Mouse (Mus musculus) spleen, embryonic (tissue): ENCODE results near the gene Bckdha.

Experiments
- CTCF ChIA-PET: fragments of 350-600 bp; sonication (Branson Sonifier 250); formaldehyde crosslinking; loops from one replicate; lab custom pipeline; 2022; lab: Charles Lee

Gene Bckdha

DNA sequence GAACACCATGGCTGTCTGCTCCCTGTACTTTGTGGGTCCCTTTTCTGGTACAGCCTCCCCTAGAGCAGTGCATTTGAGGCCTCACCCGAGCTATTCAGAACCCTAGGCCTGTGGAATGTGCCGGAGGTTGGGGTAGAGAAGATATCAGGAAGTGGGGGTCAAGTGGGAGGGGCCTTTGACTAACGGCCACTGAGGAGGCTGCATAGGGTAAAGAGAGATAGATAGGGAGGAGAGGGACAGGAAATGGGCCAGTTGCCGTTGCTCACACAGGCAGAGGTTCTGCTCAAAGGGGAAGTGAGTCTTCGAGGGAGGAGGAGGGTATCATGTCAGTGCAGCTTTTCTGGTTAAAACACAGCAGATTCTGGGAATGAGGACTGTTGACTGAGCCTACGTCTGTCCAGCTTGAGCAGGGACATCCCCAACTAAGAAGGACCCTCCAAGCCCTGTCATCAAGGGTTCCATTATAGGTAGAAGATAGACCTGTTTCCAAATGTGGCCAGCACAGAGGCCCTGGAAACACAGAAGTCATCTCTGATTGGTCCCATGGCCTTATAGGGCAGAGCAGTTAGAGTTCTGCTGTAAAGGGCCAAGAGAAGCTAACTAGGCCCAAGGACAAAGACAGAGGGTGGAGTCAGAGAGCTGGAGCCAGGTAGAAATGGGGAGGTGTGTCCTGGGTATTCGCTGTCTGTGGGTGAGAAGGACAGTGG is 24.8 kb upstream of the Bckdha start:
- CTCF ChIA-PET: interaction anchor here (0.6 kb wide), 1 partner anchor 288 kb away, joined by 4 read pairs; no protein-coding TSS in a partner anchor

DNA sequence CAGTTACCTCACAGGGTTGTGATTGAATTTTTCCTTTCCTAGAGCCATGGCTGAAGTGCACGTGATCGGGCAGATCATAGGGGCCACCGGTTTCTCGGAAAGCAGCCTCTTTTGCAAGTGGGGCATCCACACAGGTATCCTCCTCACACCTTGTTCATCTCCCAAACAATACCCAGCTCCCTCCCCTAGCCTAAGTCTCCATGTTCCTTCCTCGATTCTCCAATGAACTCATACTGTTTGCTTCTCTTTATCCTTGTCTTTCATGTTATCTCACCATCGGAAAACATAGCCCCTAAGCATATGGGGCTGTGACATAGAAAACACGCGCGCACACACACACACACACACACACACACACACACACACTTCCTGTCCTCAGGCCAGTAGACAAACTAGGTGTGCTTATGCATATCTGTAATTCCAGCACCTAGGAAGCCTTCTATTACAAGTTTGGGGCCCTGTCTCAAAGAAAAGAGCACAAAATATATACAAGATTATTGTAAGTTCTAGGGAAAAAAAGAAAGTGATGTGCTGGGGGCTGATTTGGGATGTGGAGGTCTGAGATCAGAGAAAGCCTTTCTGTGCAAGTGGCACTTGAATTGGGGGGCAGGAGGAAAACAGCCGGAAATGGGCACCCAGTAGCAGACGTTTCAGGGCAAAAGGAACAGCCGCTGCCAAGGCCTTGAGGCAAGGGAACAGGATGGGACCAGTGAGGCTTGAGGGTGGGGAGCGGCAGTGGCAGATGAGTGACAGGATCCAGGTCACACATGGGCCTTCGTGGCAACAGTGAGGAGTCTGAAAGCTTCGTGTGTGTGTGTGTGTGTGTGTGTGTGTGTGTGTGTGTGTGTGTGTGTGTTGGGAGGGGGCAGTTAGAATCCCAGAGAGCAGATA is 22.8 kb upstream of the Bckdha start:
- CTCF ChIA-PET: interaction anchor here (0.7 to 0.9 kb wide), 3 partner anchors 13 to 1296 kb away, joined by 3 read pairs; no protein-coding TSS in a partner anchor

DNA sequence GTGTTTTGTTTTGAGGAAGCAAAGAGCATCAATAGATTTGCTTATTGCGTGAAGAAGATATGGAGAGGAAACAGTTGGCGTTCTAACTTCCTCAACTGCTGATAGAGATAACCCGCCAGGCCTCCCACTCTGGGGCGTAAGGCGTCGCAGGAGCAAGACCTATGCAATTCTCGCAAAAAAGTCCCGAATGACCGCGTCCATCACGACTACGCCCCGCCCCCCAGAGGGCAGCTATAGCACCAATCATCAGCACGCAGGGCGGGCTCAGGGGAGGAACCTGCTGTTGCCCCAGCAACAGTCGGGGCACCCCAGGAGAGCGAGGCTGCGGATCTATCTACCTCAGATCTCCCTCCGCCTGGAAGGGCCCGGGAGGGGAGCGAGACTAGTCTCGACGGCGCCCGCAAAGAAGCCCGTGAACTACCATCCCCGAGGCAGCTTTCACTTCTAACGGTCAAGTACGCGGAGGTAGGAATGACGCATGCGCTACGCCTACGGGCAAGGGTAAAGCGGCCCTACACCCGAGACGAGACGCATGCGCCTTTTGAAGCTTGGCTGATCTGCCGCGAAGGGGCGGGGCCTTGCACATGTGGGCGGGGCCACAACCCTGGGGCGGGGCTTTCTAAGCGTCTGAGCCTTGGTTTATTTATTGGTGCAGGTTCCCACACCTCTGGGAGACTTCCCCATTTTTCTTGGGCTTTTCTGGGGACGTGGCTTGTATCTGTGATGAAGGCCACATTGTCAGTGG is 21.9 kb upstream of the Bckdha start, which contains the start of gene B9d2:
Gene B9d2, plus strand, starts transcription at position 267 of the 745 bp plus-strand sequence.
- CTCF ChIA-PET: interaction anchor here (0.7 kb wide), 1 partner anchor 1295 kb away, joined by 3 read pairs; no protein-coding TSS in a partner anchor

DNA sequence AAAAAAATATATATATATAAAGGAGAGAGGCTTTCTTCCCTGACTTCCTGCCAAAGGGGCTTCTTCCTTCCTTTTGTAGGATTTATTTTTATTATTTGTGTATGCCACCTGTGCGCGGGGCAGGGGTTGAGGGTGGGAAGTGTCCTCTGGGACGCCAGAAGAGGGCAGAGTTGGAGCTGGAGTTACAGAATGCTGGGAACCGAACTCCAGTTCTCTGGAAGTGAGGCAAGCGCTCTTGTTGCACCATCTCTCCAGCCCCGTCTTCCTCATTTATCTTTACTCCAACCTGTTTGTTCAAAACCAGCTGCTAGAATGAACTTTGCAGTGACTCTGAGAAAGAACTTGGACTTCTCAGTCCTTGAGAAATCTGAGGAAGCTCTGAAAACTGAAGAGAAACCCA is 21.2 kb upstream of the Bckdha start:
- CTCF ChIA-PET: interaction anchor here (0.6 kb wide), 1 partner anchor 25 kb away, joined by 3 read pairs; no protein-coding TSS in a partner anchor

DNA sequence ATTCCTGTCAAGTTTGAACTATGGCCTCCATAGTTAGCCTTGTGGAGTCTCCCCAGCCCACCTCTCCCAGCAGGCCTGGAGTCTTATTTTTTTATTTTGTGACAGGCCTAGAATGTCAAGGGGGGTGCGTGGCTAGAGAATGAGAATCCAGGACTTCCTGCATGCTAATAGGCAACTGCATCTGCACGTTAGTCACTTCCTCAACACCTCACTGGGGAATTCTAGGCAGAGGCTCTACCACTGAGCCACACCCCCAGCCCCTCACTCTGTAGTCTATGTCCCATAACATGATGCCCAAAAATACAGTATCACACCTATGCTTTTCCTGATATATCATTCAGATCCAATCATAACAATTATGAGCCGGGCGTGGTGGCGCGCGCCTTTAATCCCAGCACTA is 18.2 kb upstream of the Bckdha start:
- CTCF ChIA-PET: no interaction called here

DNA sequence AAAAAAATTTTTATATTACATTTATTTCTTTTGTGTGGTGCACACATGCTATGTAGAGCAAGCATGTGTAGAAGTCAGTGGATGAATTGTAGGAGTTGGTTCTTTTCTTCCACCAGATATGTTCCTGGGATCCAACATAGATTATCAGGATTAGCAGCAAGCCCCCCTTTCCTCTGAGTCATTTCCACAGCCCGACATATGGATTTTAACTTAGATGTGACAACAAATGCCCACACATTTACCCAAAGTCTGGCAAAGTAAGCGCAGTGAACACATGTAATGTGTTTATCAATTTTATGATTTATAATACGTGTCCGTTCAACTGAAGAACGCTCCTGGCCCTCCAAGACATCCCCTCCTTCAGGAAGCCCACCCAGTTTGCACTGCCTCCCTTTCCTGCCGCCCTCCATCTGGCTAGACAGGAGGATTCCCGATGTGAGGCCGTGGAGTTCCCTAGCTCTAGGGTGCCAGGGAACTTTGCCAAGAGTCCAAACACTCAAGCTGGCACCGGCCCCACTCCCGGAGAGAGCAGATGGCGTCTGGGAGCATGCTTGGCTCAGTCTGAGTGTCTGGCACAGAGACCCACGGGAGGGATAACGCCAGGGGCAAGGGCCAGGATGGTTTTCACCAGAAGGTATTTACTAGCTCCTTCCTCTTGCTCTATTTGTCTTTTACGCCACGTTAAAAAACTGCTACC is 17.5 kb upstream of the Bckdha start:
- CTCF ChIA-PET: interaction anchor here (0.5 kb wide), 1 partner anchor 1549 kb away, joined by 3 read pairs; no protein-coding TSS in a partner anchor

DNA sequence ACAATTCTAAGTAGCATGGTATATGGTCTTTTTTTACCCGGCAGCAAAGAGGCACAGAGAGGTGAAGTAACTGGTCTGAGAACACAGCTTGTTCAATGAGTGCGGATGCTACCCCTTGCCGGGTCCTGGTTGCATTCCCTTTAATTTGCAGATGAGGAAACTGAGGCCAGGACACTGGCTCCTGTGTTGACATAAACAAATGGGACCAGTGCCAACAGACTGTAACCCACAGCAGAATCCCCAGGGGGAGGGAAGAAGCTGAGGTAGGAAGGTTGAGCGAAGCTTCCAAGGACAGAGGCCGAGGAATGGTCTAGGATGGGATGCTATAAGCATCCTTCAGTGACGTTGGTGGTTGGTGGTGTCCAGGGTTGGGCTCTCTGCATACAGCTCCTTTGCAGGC is 16.6 kb upstream of the Bckdha start:
- CTCF ChIA-PET: interaction anchor here (0.5 kb wide), 1 partner anchor 1550 kb away, joined by 3 read pairs; no protein-coding TSS in a partner anchor

DNA sequence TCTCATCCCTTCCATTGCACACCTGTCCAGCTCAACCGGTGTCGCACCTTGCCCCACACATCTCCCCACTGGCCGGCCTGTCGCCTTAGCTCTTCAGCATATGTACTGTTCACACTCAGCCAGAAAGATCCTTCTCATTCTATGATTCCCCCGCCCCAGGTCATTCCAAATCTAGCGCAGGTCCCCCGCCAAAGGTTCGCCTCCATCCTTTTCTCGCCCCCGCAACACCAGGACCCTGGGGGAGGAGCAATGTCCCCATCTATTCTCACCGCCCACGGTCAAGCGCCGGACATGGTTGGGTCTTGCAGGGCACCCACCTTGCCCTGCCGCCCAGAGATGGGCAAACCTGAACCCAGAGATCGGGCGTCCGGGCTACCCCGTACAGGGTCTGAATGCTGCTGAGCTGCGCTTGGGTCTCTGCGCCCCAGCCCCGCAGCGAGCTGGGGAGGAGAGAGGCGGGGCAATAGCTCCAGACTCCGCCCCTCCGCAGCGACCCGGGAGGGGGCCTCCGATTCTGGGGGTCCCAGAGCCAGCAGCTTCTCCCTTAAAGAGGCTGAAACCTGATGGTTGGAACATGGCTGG is 16.0 kb upstream of the Bckdha start, which contains the start of gene Tmem91:
Gene Tmem91, minus strand, starts transcription at position 448 of the 582 bp plus-strand sequence.
- CTCF ChIA-PET: no interaction called here

DNA sequence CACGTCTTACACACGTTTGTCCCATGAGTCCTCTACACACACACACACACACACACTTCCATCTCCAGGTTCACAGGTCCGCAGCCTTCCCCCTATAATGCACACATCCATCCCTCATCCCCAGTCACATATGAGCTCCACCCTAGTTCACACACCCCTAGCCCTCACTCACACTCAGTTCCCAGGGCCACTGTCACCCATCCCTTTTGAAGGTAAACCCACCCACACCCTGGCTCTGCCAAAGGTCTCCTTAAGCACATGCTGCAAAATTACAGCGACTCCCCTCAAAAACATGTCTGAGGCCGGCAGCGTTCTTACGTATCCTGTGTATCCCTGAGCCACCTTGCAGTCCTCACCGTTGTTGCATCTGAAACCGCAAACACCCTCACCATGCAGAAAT is 15.5 kb upstream of the Bckdha start:
- CTCF ChIA-PET: no interaction called here

DNA sequence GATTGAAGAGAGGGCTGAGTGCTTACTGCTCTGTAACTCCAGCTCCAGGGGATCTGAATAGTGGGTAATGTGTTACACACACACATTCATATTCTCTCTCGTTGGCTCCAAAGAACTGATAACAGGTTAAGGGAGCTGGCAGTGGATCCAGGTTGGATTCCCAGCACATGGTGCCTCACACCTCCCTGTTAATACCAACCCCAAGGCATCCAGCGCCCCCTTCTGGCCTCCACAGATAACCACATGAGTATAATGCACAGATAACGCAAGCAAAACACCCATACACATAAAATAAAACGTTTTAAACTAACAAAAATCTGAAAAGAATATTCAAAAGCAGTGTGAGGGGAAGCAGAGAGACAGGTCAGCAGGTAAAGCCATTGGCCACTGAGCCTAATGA is 13.7 kb upstream of the Bckdha start:
- CTCF ChIA-PET: no interaction called here

DNA sequence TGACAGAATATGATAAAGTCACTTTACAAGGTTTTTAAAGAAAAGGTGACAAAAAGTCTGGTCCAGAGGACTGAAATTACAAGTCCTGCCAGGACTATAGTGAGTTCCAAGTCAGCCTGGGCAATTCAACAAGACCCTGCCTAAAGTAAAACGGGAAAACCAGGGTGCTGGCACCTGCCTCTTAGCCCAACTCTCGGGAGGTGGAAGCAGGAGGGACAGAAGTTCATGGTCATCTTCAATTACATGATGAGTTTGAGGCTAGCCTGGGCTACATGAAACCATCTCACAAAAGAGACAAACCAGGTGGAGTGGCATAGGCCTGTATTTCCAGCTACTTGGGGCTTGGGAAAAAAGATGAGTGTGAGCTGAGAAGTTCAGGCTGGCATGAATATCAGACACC is 12.9 kb upstream of the Bckdha start:
- CTCF ChIA-PET: no interaction called here

DNA sequence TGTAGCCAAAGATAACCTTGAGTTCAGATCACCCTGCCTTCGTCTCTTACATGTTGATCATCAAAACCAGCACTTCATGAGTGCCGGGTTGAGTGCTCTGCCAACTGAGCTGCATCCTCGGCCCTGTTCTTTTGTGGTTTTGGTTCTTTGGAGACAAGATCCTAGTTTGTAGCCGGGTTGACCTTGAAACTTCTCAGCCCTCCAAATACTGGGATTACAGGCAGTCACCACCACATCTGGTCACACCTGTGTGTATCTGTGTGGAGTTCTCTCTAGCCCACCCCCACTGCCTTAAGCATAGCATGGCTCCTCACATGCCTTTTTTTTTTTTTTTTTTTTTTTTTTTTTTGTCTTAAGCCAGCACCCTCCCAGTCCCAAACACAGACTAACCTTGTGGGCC is 11.3 kb upstream of the Bckdha start:
- CTCF ChIA-PET: no interaction called here

DNA sequence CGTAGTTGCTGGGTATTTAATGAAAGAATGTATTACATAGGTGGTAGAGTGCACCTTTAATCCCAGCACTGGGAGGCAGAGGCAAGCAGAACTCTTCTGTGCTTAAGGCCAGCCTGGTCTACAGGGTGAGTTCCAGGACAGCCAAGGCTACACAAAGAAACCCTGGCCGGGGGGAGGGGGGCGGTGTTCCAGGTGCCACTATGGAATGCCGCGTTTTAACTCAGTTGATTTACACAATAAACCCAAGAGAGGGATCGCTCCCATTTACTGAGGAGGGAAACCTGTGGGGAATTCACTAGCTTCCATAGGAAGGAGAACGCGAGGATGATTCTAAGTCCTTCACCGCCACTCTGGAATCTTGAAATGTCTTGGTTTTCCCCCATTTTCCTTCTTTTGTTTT is 10.8 kb upstream of the Bckdha start:
- CTCF ChIA-PET: no interaction called here

DNA sequence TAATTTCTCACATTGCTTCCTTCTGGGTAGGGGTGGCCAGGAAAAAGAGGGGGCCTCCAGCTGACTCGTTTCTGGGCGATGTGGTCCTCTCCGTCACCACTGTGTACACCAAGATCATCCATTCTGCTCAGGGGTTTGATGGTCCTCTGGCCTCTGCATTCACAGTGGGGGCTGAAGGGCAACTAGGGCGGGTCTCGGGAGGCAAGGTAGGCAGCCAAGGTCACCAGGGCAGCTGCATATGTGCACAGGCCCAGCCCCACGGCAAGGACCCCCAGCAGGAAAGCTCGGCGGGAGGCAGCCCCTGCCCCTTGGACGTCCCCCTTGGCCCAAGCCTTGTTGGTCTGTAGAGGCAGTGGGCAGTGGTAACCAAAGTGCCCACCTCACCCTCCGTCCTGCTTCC is 10.4 kb upstream of the Bckdha start:
- CTCF ChIA-PET: interaction anchor here (0.5 to 0.8 kb wide), 2 partner anchors 8 to 13 kb away, joined by 3 read pairs; no protein-coding TSS in a partner anchor

DNA sequence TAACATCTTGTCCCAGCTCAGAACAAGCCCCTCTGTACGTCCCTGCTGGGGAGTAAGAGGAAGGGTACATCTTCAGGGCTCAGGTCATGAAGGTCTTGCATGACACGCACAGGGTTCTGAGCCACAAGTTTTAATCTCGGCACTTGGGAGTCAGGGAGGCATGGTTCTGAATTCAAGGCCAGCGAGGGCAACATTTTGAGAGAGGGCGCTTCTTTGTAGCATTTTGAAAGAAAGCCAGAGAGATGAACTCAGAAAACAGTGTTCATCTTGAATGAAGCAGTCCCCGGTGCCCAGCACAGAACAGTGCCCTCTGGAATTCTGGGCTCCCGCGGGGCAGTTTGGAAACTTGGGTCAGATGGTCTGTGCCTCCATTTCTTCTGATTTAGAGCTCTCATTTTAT is 7.6 kb upstream of the Bckdha start:
- CTCF ChIA-PET: interaction anchor here (0.6 kb wide), 1 partner anchor 389 kb away, joined by 3 read pairs; no protein-coding TSS in a partner anchor

DNA sequence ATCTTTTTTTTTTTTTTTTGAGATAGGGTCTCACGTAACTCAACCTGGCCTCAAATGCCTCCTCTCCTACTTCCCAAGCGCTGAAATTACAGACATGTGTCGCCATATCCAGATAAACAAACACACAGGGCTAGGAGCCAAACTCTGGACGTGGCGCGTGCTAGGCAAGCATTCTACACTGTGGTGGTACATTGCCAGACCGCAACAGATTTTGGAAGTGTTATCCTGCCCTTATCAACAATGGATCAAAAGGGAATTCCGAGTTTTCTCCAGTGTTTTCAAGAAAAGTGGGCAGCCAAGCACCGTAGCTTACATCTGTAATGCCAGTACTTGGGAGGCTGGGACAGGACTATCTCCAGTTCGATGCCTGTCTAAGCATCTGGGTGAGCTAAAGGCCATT is 996 bp downstream of the Bckdha start:
- CTCF ChIA-PET: interaction anchor here (0.7 to 0.8 kb wide), 2 partner anchors 10 to 632 kb away, joined by 3 to 7 read pairs; no protein-coding TSS in a partner anchor

DNA sequence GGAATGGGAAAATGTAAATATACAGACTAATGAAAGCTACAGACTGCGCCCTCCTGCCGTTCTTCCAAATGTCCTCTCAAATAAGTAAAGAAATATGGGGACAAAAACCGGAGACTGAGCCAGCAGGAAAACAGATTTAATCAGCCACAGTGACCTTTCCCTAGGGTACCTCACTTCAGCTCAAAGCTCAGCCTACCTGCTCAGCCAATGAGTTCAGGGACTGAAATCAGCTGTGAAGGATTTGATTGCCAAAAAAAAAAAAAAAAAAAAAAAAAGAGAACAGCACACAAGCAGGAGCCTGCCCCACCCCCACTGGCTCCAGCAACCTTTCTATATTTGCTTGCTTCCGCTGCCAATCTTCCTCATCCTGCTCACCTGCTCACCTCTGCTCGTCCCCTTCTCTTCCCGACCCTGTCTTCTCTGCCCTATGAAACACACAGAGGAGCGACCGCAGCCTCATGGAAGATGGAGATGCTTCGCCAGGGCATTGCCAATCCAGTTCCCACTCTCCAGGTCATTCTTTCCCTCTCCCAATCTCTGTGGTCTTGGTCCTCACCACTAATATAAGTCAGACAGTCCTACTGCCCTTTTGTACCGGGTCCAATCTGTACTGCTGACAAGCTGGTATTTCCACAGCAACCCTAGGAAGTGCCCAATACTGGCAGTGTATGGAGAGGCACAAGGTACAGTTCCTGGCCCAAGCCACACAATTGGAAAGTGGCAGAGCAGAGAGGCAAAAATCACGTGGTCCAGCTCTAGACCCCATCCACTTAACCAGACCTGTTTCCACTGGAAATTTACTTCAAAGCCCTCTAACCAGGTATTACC is 3.0 kb downstream of the Bckdha start:
- CTCF ChIA-PET: interaction anchor here (0.6 to 0.7 kb wide), 4 partner anchors 24 to 712 kb away, joined by 3 read pairs; no protein-coding TSS in a partner anchor

DNA sequence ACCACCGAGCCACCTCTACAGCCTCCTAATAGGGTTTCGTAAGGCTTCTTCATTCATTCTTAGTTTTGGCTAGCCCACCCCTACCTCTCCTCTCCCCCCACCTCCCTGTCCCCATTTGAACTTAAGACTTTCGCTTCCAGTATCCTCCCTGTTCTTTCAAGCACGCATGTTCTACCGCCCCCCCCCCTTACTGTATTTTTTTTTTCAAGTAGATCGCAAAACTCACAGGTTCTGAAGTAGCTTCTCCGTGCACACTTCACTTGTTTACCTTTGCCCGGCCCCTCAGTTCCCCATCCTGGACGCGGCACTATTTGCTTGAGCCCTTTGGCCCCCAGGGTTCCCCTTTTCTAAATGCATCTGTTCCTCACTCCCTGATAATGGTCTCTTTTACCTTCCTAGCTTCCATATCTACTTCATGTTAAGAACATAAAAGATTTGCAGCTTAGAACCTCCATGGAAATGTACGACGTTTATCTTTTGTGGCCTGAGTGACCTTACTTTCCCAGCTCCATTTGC is 6.5 kb downstream of the Bckdha start:
- CTCF ChIA-PET: interaction anchor here (0.5 to 1.4 kb wide), 8 partner anchors 26 to 389 kb away, joined by 3 to 9 read pairs (median 4); partner anchors contain the start of gene B3gnt8

DNA sequence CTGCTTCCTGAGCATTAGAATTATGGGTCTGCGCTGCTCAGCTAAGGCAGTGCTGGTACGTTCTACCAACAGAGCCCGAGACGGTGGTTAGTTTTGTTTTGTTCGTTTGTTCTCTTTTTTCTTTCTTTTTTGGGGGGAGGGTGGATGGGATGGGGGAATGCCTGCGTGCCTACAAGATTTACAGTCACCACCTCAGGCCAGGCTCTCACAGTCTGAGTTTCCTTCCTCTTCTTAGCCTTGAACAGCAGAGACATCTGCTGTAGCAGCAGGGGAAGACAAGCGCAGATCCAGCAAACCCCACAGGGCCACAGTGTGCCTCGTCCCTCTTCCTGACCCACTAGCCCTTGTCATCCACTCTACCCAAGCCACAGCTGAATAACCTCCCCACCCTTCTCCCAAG is 7.5 kb downstream of the Bckdha start:
- CTCF ChIA-PET: interaction anchor here (0.7 to 1.2 kb wide), 4 partner anchors 14 to 222 kb away, joined by 3 read pairs; no protein-coding TSS in a partner anchor
